Mouse (Mus musculus) erythroblast, embryonic 14.5 days (primary cell): ENCODE measurements at regions not wholly inside any gene's neighbourhood (a gene's known extent, or its start where the extent isn't known, plus 50 kb on each side); places are given as distances from the start of the nearest gene placed in this dataset.

Experiments used
- H3K27me3 ChIP-seq: 2 replicates; pipeline ENCODE4 v1.6.1; 2012; ENCODE audit warnings: inconsistent platforms; ENCODE audit not compliant: control insufficient read depth
- H3K36me3 ChIP-seq: 2 replicates; pipeline ENCODE4 v1.6.1; 2012; ENCODE audit warnings: mild to moderate bottlenecking, inconsistent platforms; ENCODE audit not compliant: control insufficient read depth
- H3K4me1 ChIP-seq: 2 replicates; pipeline ENCODE4 v1.6.1; 2012; ENCODE audit warnings: inconsistent platforms; ENCODE audit not compliant: control insufficient read depth
- H3K4me3 ChIP-seq: replicated peaks from 2 replicates; pipeline ENCODE3; 2012; ENCODE audit warnings: moderate library complexity, mild to moderate bottlenecking, inconsistent platforms
- H3K9me3 ChIP-seq: 2 replicates; pipeline ENCODE4 v1.6.1; 2012; ENCODE audit warnings: low read length, inconsistent platforms, mixed read lengths; ENCODE audit not compliant: control insufficient read depth
- GATA1 ChIP-seq: IDR thresholded peaks from 2 replicates; pipeline ENCODE4 v1.6.1; 2012; ENCODE audit warnings: low read length, inconsistent platforms, mixed read lengths
- TAL1 ChIP-seq: IDR thresholded peaks from 3 replicates; pipeline ENCODE4 v1.6.1; 2012; ENCODE audit warnings: low read length, inconsistent platforms, mixed read lengths

DNA sequence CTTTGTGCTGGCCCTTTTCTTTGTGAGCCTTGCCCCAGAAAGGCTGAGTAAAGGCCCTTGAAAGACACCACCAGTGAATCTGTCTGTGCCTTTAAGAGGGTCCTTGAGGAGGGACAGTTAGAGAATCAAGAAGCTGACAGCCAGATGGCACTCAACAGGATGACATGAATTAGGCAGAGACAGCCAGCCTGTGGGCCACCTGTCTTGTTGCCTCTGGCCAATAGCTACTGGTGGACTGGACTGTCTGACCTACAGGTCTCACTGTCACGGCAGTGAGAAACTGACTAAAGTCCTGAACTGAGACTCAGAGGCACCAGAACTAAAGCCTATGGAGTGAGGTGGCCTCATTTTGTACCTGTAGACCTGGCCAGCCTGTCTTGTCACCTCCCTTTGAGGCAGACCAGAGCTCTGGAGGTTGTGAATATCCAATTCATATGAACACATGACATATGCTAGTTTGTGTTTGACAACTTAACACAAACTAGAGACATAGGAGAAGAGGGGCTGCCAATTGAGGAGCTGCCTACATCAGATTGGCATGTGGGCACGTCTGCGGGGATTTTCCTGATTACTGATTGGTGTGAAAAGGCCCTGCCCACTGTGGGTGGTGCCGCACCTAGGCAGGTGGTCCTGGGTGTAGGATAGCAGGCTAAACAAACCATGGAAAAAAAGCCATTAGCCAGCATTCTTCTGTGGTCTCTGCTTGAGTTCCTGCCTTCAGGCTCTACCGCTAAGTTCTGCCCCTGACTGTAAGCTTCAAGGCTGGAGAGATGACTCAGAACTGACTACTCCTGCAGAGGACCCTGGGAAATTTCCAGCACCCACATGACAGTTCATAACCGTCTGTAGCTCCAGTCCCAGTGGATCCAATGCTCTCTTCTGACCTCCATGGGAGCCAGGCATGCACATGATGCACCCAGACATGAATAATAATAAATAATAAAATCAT, 100.1 kb upstream of the Bod1 start:
- peaks cover 14% of the 10 kb centered on the region for H3K36me3 ChIP-seq
- H3K4me3 ChIP-seq = no peak overlapping the region
- H3K27me3 ChIP-seq = no peaks in the 10 kb centered on the region
- no peak for TF ChIP-seq TAL1
- TF ChIP-seq GATA1 = no peak
- H3K9me3 ChIP-seq = peaks cover 7% of the 10 kb centered on the region
- peaks cover 66% of the 10 kb centered on the region for H3K4me1 ChIP-seq

DNA sequence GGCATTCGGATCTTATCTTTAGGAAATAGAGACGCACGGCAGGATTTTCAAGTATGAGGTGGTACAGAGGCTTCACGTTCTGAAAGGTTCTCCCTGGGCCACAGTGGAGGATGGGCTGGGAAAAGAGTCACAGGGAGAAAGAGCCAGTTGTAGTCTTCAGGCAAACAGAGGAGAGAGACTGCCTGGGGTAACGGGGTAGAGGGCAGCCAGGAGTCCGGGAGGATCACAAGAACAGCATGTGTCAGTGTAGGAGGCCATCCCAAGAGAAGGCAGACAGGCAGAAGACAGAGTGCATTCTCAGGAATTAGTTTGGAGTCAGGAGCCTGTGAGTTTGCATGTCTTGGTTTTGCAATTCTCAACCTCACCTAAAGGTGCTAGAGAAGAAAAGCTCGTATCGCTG, 94.5 kb upstream of the Cpeb4 start:
- Histone ChIP-seq H3K36me3 (peaks cover 16% of the 10 kb centered on the region), H3K4me1 (peaks cover 63% of the 10 kb centered on the region), H3K4me3 (no peak overlapping the region), H3K27me3 (no peaks in the 10 kb centered on the region), H3K9me3 (peaks cover 8% of the 10 kb centered on the region)
- TF ChIP-seq TAL1 (no peak), GATA1 (no peak)

DNA sequence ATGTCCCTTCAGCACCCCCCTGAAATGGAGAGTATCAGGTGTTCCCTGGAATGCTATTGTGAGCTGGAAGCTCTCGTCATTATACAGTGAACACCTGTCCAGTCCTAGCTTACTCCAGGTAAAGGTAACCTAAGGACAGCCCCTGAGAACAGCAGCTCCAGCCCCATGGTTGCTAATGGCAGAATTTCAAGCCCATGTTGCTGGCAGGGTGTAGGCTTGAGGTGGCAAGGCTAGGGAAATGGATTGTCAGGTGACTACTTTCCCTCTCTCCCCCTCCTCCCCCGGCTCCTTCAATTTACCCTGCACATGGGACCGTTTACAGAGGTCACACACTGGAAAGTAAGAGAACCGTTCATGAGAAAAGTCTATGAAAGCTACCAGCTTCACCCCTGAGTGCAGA, 93.2 kb upstream of the Cpeb4 start:
- H3K4me3 ChIP-seq = no peak overlapping the region
- H3K36me3 ChIP-seq = peaks cover 10% of the 10 kb centered on the region; the same call in 1 of the 2 replicates
- no peak for TF ChIP-seq GATA1
- TF ChIP-seq TAL1 = no peak
- H3K27me3 ChIP-seq = no peaks in the 10 kb centered on the region
- H3K9me3 ChIP-seq = peaks cover 5% of the 10 kb centered on the region; the same call in 1 of the 2 replicates
- H3K4me1 ChIP-seq = peaks cover 62% of the 10 kb centered on the region

DNA sequence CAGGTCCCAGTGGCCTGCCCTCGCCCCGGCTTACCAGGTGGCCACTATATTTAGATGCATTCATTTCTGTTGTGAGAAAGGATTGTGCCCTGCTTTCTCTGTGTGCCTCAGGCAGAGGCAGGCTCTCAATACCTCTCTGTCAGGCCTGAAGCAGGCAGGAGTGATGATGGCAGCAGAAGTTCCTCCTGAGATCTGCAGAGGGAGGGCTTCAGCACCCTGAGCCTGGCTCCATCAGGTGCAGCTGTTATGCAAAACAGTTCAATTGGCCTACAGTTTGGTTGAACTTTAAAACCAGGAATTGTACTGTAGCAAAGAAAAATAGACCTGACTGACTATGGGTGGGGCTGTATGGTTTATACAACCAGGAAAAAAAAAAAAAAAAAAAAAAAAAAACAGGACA, 92.7 kb upstream of the Cpeb4 start:
- Histone ChIP-seq H3K4me3 (no peak overlapping the region), H3K27me3 (peaks cover under 1% of the 10 kb centered on the region; the same call in 1 of the 2 replicates), H3K4me1 (peaks cover 66% of the 10 kb centered on the region), H3K9me3 (peaks cover 5% of the 10 kb centered on the region; the same call in 1 of the 2 replicates), H3K36me3 (peaks cover 10% of the 10 kb centered on the region; the same call in 1 of the 2 replicates)
- TF ChIP-seq TAL1 (no peak), GATA1 (no peak)

DNA sequence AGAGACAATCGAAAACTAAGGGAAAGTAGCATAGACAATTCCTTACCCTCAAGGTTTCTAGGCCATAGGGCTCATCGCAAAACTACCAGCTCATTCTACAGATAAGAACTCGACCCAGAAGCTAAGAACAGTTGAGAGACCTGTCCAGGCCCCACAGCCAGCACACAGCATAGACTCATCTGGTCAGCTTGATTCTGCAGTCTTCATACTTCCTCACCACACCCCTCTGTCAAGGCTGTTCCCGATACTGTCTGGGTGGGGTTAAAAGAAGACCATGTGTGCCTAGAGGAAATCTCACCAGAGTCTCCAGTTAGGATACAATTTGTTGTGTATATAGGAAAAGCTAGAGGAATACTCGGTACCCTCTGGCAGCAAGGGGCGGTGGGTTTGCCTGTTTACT, 91.0 kb upstream of the Cpeb4 start:
- Histone ChIP-seq H3K36me3 (peaks cover 10% of the 10 kb centered on the region; the same call in 1 of the 2 replicates), H3K4me1 (peaks cover 78% of the 10 kb centered on the region), H3K27me3 (peaks cover 5% of the 10 kb centered on the region; the same call in 1 of the 2 replicates), H3K4me3 (peak overlapping the region; percentile 53), H3K9me3 (peaks cover 5% of the 10 kb centered on the region; the same call in 1 of the 2 replicates)
- no peak for TF ChIP-seq GATA1
- TF ChIP-seq TAL1 = peak; percentile 42; the same call in 1 of the 3 replicates

DNA sequence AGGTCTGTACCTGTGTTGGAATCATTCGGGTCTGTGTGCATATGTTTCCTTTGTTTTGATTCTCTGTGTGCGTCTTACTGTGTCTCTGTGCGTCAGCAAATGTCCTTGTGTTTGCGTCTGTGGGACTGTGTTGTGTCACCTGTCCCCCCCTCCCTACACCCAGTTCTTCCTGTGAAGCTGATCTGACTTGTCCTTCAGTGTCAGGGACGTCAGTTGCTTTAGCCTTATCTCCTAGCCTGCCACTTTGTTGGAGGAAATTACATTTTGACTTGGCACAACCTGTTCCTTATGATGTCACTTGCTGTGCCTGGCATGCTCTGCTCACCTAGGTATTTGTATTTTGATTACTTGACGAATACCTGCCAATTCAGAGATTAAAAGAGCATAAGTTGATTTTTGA, 90.4 kb upstream of the Cpeb4 start:
- Histone ChIP-seq H3K4me3 (peak overlapping the region; percentile 53), H3K27me3 (peaks cover 7% of the 10 kb centered on the region; the same call in 1 of the 2 replicates), H3K9me3 (peaks cover 5% of the 10 kb centered on the region; the same call in 1 of the 2 replicates), H3K36me3 (peaks cover 10% of the 10 kb centered on the region; the same call in 1 of the 2 replicates), H3K4me1 (peaks cover 84% of the 10 kb centered on the region)
- no peak for TF ChIP-seq GATA1
- TF ChIP-seq TAL1 = no peak

DNA sequence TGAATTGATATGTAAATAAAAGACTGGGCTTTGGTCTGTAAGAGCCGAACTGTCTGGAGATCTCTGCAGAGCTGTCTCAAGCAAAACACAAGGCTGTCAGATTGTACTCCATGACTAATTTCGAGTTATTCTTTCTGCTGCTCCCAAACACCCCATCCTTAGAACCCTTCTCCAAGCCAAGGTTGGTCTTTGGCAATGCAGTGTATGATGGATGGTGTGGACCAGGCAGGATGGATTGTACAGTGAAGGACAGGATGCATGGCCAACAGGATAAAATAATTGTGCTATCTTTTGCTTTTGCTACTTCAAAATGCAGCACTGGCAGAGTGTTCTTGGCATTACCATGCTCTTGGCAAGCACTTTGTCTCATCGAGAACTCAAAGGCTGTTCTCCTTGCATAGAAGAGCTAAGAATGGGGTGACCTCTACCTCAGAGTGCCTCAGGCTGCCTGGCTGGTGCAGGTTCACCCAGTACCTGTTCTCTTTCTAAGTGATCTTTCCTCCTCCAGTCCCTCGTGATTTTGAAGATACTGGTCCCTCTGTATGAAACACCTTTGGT, 88.4 kb upstream of the Cpeb4 start:
- Histone ChIP-seq H3K36me3 (peaks cover 8% of the 10 kb centered on the region; the same call in 1 of the 2 replicates), H3K4me3 (no peak overlapping the region), H3K27me3 (peaks cover 10% of the 10 kb centered on the region), H3K4me1 (peaks cover 86% of the 10 kb centered on the region), H3K9me3 (peaks cover 5% of the 10 kb centered on the region; the same call in 1 of the 2 replicates)
- TF ChIP-seq TAL1 (no peak), GATA1 (no peak)

DNA sequence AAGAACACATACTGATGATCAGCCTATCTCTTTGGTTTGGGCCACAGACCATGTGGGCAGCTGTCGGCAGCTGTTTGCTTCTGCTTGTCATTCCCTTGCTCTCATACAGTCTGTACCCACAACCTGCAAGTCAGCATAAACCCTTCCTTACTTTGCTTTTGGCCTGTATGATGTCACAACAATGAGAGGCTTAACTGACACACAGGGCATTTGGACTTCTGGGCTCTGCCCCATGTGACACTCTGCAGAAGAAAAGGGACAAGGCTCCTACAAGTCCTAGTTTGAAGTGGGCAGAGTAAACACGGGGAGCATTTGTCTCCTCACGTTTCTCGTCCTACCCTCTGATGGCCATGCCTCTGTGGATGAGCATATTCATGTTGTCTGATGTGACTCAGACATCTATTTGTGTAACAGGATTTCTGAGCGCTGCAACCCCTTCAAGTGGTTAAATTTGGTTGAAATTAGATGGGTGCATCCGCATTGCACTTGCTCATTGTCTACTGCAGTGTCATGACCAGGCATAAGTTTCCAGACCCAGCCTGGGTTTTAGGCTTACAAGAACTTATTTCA, 87.6 kb upstream of the Cpeb4 start:
- Histone ChIP-seq H3K36me3 (peaks cover 6% of the 10 kb centered on the region; the same call in 1 of the 2 replicates), H3K9me3 (peaks cover 5% of the 10 kb centered on the region; the same call in 1 of the 2 replicates), H3K27me3 (peaks cover 16% of the 10 kb centered on the region), H3K4me1 (peaks cover 85% of the 10 kb centered on the region), H3K4me3 (no peak overlapping the region)
- no peak for TF ChIP-seq GATA1
- no peak for TF ChIP-seq TAL1

DNA sequence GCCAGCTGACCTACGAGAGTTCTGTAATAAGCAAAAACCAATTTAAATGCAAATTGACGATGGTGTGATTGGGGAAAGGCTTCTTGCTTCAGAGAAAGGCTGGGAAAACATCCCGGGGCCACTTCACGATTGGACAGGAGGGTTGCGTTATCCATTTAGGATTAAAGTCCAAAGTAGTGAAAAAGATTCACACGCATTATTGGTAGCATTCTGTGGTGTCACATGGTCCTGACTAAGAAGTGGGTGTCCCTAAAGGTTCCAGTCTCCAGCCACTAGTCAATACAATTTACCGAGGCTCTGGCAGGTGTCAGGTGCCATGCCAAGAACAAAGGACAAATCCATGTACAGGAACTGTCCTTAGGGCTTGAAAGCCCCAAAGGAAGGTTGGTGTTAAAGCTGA, 86.9 kb upstream of the Cpeb4 start:
- Histone ChIP-seq H3K9me3 (peaks cover 5% of the 10 kb centered on the region; the same call in 1 of the 2 replicates), H3K4me3 (no peak overlapping the region), H3K36me3 (peaks cover 5% of the 10 kb centered on the region; the same call in 1 of the 2 replicates), H3K4me1 (peaks cover 82% of the 10 kb centered on the region), H3K27me3 (peaks cover 16% of the 10 kb centered on the region)
- no peak for TF ChIP-seq GATA1
- TF ChIP-seq TAL1 = no peak
